Mouse (Mus musculus) testis, adult 2 months (tissue): Measurements from ENCODE around the gene Hk3. TPM values are rescaled to one million over a fixed set of nuclear protein-coding genes. Genes with fewer than 3 reads are reported as not detected.

Experiments used
- H3K27ac ChIP-seq: fragments of 200-500 bp; 2 replicates; pipeline ENCODE4 v1.5.1; 2012; ENCODE audit warnings: low read depth, low read length; ENCODE audit not compliant: control insufficient read depth, insufficient read depth
- H3K27me3 ChIP-seq: fragments of 200-500 bp; 2 replicates; pipeline ENCODE4 v1.6.1; 2012; ENCODE audit warnings: mild to moderate bottlenecking, low read length, moderate library complexity; ENCODE audit not compliant: control insufficient read depth, insufficient read depth
- H3K36me3 ChIP-seq: fragments of 200-500 bp; 2 replicates; pipeline ENCODE4 v1.6.1; 2012; ENCODE audit warnings: mild to moderate bottlenecking, low read length; ENCODE audit not compliant: control insufficient read depth, insufficient read depth
- H3K4me1 ChIP-seq: fragments of 200-500 bp; 2 replicates; pipeline ENCODE4 v1.6.1; 2012; ENCODE audit warnings: low read length; ENCODE audit not compliant: control insufficient read depth, insufficient read depth
- H3K4me3 ChIP-seq: fragments of 200-500 bp; 2 replicates; pipeline ENCODE4 v1.5.1; 2012; ENCODE audit warnings: low read depth, mild to moderate bottlenecking, low read length, moderate library complexity, mixed read lengths; ENCODE audit not compliant: control insufficient read depth
- CTCF ChIP-seq: fragments of 200-500 bp; IDR thresholded peaks from 2 replicates; pipeline ENCODE4 v1.5.1; 2012; ENCODE audit warnings: low read depth, mild to moderate bottlenecking, inconsistent platforms, low read length, moderate library complexity; ENCODE audit not compliant: control insufficient read depth, insufficient read depth, insufficient replicate concordance
- POLR2A ChIP-seq: fragments of 200-500 bp; IDR thresholded peaks from 2 replicates; pipeline ENCODE4 v1.6.1; 2012; ENCODE audit warnings: low read depth, mild to moderate bottlenecking, inconsistent platforms, low read length, moderate library complexity; ENCODE audit not compliant: control insufficient read depth
- polyA plus RNA-seq: library from polyadenylated mRNA; depleted of rRNA; stranded (reverse); fragments of >200 nt; gene quantifications from 2 replicates; pipeline ENCODE4 v1.2.3, GENCODE M21; 2012; rRNA removed

Gene Hk3
- polyA plus RNA-seq, 1 experiment = 1.2 TPM

GRCm38 (mm10) chr13:54968636-54969035 lies 52.5 kb downstream of the Hk3 start:
- H3K27me3 ChIP-seq = no peaks in the 10 kb centered on the region
- no peak overlapping the region for H3K27ac ChIP-seq
- no peak for TF ChIP-seq CTCF
- TF ChIP-seq POLR2A = no peak
- no peak overlapping the region for H3K4me3 ChIP-seq
- no peaks in the 10 kb centered on the region for H3K36me3 ChIP-seq
- no peaks in the 10 kb centered on the region for H3K4me1 ChIP-seq

DNA sequence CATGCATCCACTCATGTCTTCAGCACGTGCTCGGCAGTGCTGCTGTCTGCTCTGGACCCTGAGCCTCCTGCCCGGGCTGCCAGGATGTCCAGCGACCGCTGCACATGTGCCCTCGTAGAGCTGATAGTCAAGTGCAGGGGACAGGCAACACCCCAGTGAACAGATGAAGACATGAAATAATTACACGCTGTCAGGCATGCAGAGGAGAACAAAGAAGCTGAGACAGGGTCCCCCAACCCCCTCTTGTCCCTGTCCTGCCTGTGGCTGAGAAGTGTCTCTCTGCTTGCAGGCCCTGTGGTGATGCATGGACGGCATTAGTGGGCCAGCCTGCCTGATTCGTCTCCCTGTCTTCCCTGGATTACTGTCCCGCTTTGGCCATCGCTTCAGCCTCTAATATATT lies 53.7 kb downstream of the Hk3 start:
- Histone ChIP-seq H3K4me1 (no peaks in the 10 kb centered on the region), H3K4me3 (no peak overlapping the region), H3K27ac (no peak overlapping the region), H3K27me3 (no peaks in the 10 kb centered on the region), H3K36me3 (no peaks in the 10 kb centered on the region)
- TF ChIP-seq CTCF (no peak), POLR2A (no peak)

GRCm38 (mm10) chr13:54965256-54965655 lies 55.9 kb downstream of the Hk3 start:
- H3K4me3 ChIP-seq = no peak overlapping the region
- H3K4me1 ChIP-seq = no peaks in the 10 kb centered on the region
- H3K27ac ChIP-seq = no peak overlapping the region
- TF ChIP-seq POLR2A (no peak), CTCF (no peak)
- no peaks in the 10 kb centered on the region for H3K36me3 ChIP-seq
- H3K27me3 ChIP-seq = no peaks in the 10 kb centered on the region

GRCm38 (mm10) chr13:54960491-54960890 lies 60.7 kb downstream of the Hk3 start:
- Histone ChIP-seq H3K36me3 (no peaks in the 10 kb centered on the region), H3K27me3 (0 out of 2 replicates have a peak, but pooled peaks cover 2% of the 10 kb centered on the region), H3K4me1 (peaks cover 8% of the 10 kb centered on the region), H3K4me3 (no peak overlapping the region), H3K27ac (no peak overlapping the region)
- TF ChIP-seq POLR2A (no peak), CTCF (no peak)

DNA sequence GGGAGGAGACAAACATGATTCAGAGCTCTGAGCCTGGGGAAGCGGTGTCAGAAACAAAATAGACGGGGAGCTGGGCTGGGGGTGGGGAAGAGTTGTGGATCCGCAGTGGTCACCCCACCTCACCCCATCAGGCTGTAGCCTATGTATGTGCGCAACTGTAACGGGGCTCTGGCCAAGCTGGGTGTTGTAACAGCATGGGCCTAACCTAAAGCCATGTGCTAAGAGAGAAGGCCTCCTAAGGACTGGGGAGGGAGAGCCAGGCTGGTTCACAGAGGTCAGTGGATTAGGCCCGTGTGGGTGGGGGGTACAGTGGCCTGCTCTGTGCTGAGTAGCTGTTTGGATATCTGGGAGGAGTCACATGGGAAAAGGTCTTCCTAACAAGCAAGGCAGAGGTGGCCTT lies 61.3 kb downstream of the Hk3 start:
- TF ChIP-seq POLR2A (no peak), CTCF (no peak)
- Histone ChIP-seq H3K27me3 (0 out of 2 replicates have a peak, but pooled peaks cover 2% of the 10 kb centered on the region), H3K4me1 (peaks cover 8% of the 10 kb centered on the region)

DNA sequence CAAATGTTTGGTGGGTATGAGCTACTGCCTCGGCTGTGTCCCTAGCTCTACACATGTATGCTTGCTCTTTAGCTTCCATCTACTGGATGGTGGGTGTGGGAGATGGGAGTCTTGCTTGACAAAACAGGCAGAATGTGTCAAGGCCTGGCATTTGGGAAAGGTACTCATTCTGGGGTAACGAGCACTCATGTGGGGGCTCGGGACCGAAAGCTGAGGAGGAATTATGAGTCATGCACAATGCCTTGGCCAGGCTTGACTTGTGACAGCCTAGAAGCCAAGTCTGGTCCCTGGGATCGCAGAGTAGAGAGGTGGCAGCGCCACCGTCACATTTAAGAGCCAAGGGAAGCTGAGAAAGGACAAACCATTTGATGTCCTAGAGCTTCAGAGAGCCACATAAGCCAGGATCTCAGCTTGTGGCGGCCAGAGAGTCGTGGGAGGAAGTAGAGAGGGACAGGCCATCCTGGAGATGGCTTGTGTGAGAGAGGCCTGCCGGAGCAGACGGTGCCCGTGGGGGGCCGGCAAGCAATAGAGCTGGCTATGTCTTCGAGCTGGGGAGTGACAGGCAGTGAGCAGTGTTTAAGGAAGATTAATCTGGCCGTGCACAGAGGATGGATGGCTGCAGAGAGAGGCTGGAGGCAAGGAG lies 62.0 kb downstream of the Hk3 start:
- Histone ChIP-seq H3K27me3 (0 out of 2 replicates have a peak, but pooled peaks cover 2% of the 10 kb centered on the region), H3K27ac (no peak overlapping the region), H3K4me3 (no peak overlapping the region), H3K4me1 (peaks cover 8% of the 10 kb centered on the region), H3K36me3 (no peaks in the 10 kb centered on the region)
- TF ChIP-seq POLR2A (no peak), CTCF (no peak)

More for the DNA sequence above, 61.3 kb downstream of the Hk3 start:
- no peak overlapping the region for H3K4me3 ChIP-seq
- H3K36me3 ChIP-seq = no peaks in the 10 kb centered on the region
- no peak overlapping the region for H3K27ac ChIP-seq

- Histone ChIP-seq H3K36me3 (no peaks in the 10 kb centered on the region), H3K4me3 (no peak overlapping the region), H3K27ac (no peak overlapping the region), H3K27me3 (0 out of 2 replicates have a peak, but pooled peaks cover 2% of the 10 kb centered on the region), H3K4me1 (peaks cover 8% of the 10 kb centered on the region)
- no peak for TF ChIP-seq CTCF
- TF ChIP-seq POLR2A = no peak
Measured at GRCm38 (mm10) chr13:54957281-54957680, 63.9 kb downstream of the Hk3 start.

Other genes with a start within 250 kb of the Hk3 start
- 0.43 and 0.51 TPM in 2 replicates for gene Eif4e1b, start 237.4 kb downstream of the Hk3 start, polyA plus RNA-seq
- 12.4 and 14.3 TPM in 2 replicates for gene Tspan17, start 232.0 kb downstream of the Hk3 start, polyA plus RNA-seq
- gene Unc5a, start 72.0 kb downstream of the Hk3 start, polyA plus RNA-seq = 1.0 TPM in 2 replicates
- 6.4 and 8.3 TPM in 2 replicates for gene Uimc1, start 78.9 kb upstream of the Hk3 start, polyA plus RNA-seq
- gene Zfp346, start 83.9 kb upstream of the Hk3 start, polyA plus RNA-seq = 27.4 and 28.4 TPM in 2 replicates
- not detected in 2 replicates for gene Gm17617, start 112.2 kb upstream of the Hk3 start, polyA plus RNA-seq
- 2.9 and 3.0 TPM in 2 replicates for gene Fgfr4, start 131.3 kb upstream of the Hk3 start, polyA plus RNA-seq
- gene Nsd1, start 188.4 kb upstream of the Hk3 start, polyA plus RNA-seq = 9.0 and 9.5 TPM in 2 replicates